Mouse (Mus musculus): ENCODE results near the gene Stk39. TPM values are rescaled to one million over a fixed set of nuclear protein-coding genes. Genes with fewer than 3 reads are reported as not detected.

Gene Stk39
- polyA plus RNA-seq (2021; fragmentation: Nextera tagmentation): 8.5 and 15.3 TPM in 2 replicates
- long read RNA-seq, experiment 1, partial matches to known transcripts: 8 of 26 reads
- long read RNA-seq, experiment 1, other reads (novel, unspliced or antisense): 12 of 26 reads
- long read RNA-seq, experiment 2, transcript Stk39-201 (18 exons, 3,536 nt): major isoform, 17 of 48 reads
- long read RNA-seq, experiment 2, partial matches to known transcripts: 6 of 48 reads
- long read RNA-seq, experiment 2, other reads (novel, unspliced or antisense): 25 of 48 reads

DNA sequence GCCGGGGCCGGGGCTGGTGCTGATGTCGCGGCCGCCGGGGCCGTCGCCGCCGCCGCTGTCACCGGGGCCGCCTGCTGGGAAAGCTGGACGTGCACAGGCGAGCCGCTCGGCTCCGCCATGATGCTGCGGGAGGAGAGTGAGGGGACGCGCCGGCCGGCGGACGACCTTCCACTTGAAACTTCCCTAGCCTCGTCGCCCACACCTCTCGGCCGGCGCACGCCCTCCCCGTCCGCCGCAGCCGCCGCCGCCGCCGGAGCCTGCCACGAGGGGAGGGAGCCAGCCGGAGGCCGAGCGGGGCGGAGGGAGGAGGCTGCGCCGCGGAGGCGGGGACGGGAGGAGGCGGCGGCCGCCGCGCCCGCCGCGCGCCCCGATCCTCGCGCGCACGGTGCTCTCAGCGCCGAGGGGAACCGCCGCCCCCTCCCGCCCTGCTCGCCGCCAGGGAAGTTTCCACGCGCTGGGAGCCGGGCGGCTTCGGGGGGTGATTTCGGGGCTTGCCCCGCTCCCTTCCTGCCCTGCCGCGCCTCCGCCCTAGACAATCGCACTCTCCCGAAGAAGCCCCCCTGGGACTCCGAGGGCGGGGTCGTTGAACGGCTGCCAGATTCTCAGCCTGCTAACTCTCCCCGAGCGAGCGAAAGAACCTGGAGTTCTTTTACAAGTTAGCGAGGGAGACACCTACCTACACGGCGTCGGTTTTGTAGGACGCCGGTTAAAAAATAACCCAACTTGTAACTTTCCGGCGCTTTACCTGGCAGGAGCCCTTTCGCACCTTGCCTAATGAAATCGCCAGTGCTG lies at the start of gene Stk39:
Stk39 (minus strand) TSS at position 510 of the 792 bp plus-strand sequence.

Other genes starting within 250 kb of the Stk39 start
- not detected in 2 replicates for gene 4933409G03Rik, start 110.1 kb upstream of the Stk39 start, polyA plus RNA-seq (2021; fragmentation: Nextera tagmentation)
- not detected in 2 replicates for gene 4932414N04Rik, start 184.2 kb upstream of the Stk39 start, polyA plus RNA-seq (2021; fragmentation: Nextera tagmentation)